Mouse (Mus musculus) 3T3-L1 (cell line): ENCODE measurements around the gene Olfr735.

Experiments used
- DNase-seq: peaks from one replicate; pipeline ENCODE4 v3.0.0-alpha.2; 2015; ENCODE audit warnings: low read depth, low spot score

Gene Olfr735

DNA sequence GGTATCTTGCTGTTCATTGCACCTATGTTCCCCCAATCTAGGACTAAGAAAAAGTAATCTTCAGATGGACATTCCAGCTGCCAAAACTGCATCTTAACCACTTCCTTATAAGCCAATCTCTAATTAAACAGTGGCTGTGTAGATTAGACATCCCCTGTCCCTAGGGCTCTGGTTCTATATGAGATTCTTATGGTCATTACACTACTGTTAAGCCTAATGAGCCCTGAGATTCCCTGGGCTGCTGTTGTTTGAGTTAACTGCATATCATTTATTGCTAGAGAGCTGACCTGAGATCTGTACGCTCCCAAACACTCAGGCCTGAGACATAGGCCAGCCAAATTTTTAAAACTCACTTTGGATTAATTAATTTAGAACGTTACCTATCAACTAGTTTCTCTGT lies at the start of gene Olfr735:
Gene Olfr735 (minus strand): TSS at position 77 of the 400 bp plus-strand sequence.
- DNase-seq: no peak

DNA sequence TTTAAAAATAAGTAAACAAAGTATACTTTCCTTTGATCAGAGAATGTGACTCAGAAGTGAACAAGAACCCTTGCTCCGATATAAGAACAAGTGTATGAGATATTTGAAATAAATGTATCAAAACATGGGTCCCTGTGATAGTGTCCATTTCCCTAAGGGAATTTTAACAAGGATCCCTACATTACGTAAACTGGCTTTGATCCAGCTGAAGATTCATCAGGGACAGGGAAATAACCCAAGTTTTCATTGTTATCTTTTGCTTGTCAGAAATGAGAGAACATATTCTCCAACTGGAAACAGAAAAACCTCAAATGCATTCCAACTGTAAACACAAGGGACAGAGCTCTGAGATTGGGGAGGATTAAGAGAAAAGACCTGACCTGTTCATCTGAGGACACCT lies 32.2 kb upstream of the Olfr735 start, which contains the start of gene Olfr736:
Gene Olfr736 (plus strand): TSS at position 301 of the 400 bp plus-strand sequence.
- no peak for DNase-seq

GRCm38 (mm10) chr14:50363561-50363960 lies 14.9 kb upstream of the Olfr735 start:
- no peak for DNase-seq

- no peak for DNase-seq
Observed at GRCm38 (mm10) chr14:50360480-50360879, 11.8 kb upstream of the Olfr735 start.

DNA sequence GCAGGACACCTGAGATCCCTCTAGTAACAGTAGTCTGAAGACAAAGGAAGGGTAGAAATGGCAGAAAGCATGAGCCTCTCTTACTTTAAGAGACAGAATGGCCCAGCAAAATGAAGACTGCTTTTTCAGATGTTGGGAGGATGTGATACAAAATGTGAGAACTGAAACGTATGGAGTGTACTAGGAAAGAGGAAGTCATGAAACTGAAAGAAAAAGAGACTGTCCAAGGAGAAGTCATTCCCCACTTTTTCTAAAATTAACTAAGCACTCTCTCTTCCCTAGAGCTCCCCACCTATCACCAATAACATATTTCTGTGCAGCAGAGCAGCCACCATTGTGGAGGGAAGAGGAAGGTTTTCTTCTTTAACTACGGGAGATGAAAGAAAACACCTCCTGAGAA lies 8.9 kb upstream of the Olfr735 start, which contains the start of gene Tlr11:
Gene Tlr11 (plus strand): TSS at position 322 of the 400 bp plus-strand sequence.
- no peak for DNase-seq

- DNase-seq: no peak
Observed at GRCm38 (mm10) chr14:50356725-50357124, 8.1 kb upstream of the Olfr735 start.

- peak; percentile 19 for DNase-seq
Observed at GRCm38 (mm10) chr14:50352438-50352837, 3.8 kb upstream of the Olfr735 start.

- no peak for DNase-seq
Observed at GRCm38 (mm10) chr14:50326661-50327060, 22.0 kb downstream of the Olfr735 start, which contains the start of gene Olfr734. Gene Olfr734, minus strand, starts transcription at chr14:50326761.

- DNase-seq: no peak
Observed at GRCm38 (mm10) chr14:50301422-50301821, 47.2 kb downstream of the Olfr735 start, which contains the start of gene Olfr733. Gene Olfr733, minus strand, starts transcription at chr14:50301522.
